Mouse (Mus musculus) midbrain, embryonic 14.5 days (tissue): ENCODE measurements at regions not wholly inside any gene's neighbourhood (a gene's known extent, or its start where the extent isn't known, plus 50 kb on each side); places are given as distances from the start of the nearest gene placed in this dataset.
"Not testable (repeated sequence)": the region's sequence is repeated elsewhere in the genome, so short reads cannot be mapped to it uniquely, and the experiment has no call there.

Source experiments
- ATAC-seq: fragments of 200-750 bp; cut with Nextera tagmentation; 2 replicates; pipeline ENCODE4 v1.8.0; 2017; ENCODE audit warnings: moderate number of reproducible peaks, moderate library complexity; ENCODE audit not compliant: low FRiP score, low TSS enrichment
- DNase-seq: peaks from one replicate; pipeline ENCODE4 v3.0.0-alpha.2; 2015
- H3K27ac ChIP-seq: fragments of 300-500 bp; sonication (generic); replicated peaks from 2 replicates; pipeline ENCODE4 v1.5.1; 2014; ENCODE audit warnings: mild to moderate bottlenecking, low read depth, low read length, moderate library complexity
- H3K27me3 ChIP-seq: fragments of 300-500 bp; sonication (generic); 2 replicates; pipeline ENCODE4 v1.6.1; 2014; ENCODE audit warnings: low read length, control low read depth, mixed read lengths; ENCODE audit not compliant: control insufficient read depth, insufficient read depth
- H3K36me3 ChIP-seq: fragments of 300-500 bp; sonication (generic); 2 replicates; pipeline ENCODE4 v1.6.1; 2014; ENCODE audit warnings: low read length, control low read depth; ENCODE audit not compliant: control insufficient read depth, insufficient read depth
- H3K4me1 ChIP-seq: fragments of 300-500 bp; sonication (generic); 2 replicates; pipeline ENCODE4 v1.6.1; 2014; ENCODE audit warnings: mild to moderate bottlenecking, antibody characterized with exemption, low read length, control low read depth; ENCODE audit not compliant: control insufficient read depth, insufficient read depth
- H3K4me2 ChIP-seq: fragments of 300-500 bp; sonication (generic); 2 replicates; pipeline ENCODE4 v1.6.1; 2014; ENCODE audit warnings: mild to moderate bottlenecking, low read length, moderate library complexity
- H3K4me3 ChIP-seq: fragments of 300-500 bp; sonication (generic); replicated peaks from 2 replicates; pipeline ENCODE4 v1.5.1; 2014; ENCODE audit warnings: low read depth, low read length
- H3K9ac ChIP-seq: fragments of 300-500 bp; sonication (generic); replicated peaks from 2 replicates; pipeline ENCODE4 v1.6.1; 2014; ENCODE audit warnings: mild to moderate bottlenecking, low read length, moderate library complexity
- H3K9me3 ChIP-seq: fragments of 300-500 bp; sonication (generic); 2 replicates; pipeline ENCODE4 v1.6.1; 2016; ENCODE audit warnings: low read length, control low read depth, mixed read lengths; ENCODE audit not compliant: control insufficient read depth
- WGBS: fragments of 180-500 bp; shearing (Covaris S2); extraction: QIAGEN DNeasy Blood & Tissue Kit; methylation state at CpG from one replicate; pipeline ENCODE4 v1.1.7; 2014; 5-methylcytosine and 5-hydroxymethylcytosine counted together

DNA sequence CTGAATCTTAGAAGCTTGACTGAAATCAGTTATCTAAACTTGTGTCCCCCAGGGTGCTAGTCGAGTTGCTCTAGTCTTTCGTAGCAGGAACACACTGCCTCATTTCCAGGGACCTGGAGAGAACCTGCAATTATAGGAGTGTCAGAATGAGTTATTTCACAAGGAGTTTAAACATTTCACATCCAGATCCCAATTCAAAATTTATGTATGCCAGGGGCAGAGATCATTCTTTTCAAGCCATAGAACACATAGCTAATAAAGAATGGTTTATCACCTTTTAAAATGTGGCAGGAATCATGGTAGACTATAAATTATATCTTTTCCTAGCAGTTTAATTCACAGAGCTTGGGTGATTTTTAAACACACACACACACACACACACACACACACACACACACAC lies 358.6 kb upstream of the Dab2 start:
- no peak overlapping the region for H3K4me2 ChIP-seq
- no peaks in the 10 kb centered on the region for H3K36me3 ChIP-seq
- H3K9me3 ChIP-seq: no peaks in the 10 kb centered on the region
- no peak for ATAC-seq
- H3K27ac ChIP-seq: no peak overlapping the region
- no peak for DNase-seq
- no peak overlapping the region for H3K9ac ChIP-seq
- no peak overlapping the region for H3K4me3 ChIP-seq
- no peaks in the 10 kb centered on the region for H3K27me3 ChIP-seq
- no peaks in the 10 kb centered on the region for H3K4me1 ChIP-seq
- 75% methylated on average over 2 of the region's 2 CpGs for WGBS

DNA sequence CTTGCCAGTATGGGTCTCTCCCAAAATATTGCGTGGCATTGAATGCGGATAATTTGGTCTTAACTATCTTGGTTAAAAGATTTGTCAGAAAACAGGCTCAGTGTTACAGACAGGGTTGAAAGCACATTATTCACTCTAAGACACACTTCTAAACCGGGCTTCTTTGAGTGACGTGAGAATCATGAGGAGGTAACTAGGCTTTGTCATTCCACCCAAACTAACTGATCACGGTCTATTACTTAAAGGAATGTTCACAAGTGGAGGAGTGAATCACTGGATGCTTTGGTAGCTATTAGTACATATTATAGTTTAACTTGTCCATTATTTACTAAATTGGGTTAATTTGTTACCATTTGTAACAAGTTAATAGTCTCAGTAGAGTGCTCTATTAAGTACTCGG lies 352.9 kb upstream of the Dab2 start:
- Histone ChIP-seq H3K4me2 (no peak overlapping the region), H3K36me3 (no peaks in the 10 kb centered on the region), H3K9me3 (no peaks in the 10 kb centered on the region), H3K27ac (no peak overlapping the region), H3K9ac (no peak overlapping the region), H3K4me1 (no peaks in the 10 kb centered on the region), H3K4me3 (no peak overlapping the region), H3K27me3 (no peaks in the 10 kb centered on the region)
- ATAC-seq (no peak), DNase-seq (no peak)
- WGBS: 88% methylated on average over 6 of the region's 6 CpGs

DNA sequence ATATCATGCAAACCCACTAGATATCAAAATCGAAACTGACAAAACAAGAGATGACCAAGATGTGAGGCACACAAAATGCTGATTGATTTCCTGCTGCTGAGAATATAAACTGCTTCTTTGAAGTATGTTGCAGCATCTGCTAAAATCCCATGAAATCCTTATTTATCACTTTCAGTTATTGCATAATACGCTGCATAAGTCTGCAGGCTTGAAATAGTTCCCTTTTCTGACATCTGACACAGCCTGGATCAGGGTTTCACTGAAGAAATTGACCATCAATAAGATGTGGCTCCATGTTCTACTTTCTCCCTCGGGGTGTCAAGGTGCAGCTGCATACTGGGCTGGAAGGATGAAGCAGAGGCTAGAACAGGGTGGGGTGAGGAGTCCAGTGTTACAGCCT lies 348.7 kb upstream of the Dab2 start:
- Histone ChIP-seq H3K27ac (no peak overlapping the region), H3K9ac (no peak overlapping the region), H3K4me3 (no peak overlapping the region), H3K36me3 (no peaks in the 10 kb centered on the region), H3K27me3 (no peaks in the 10 kb centered on the region), H3K4me2 (no peak overlapping the region), H3K4me1 (no peaks in the 10 kb centered on the region), H3K9me3 (no peaks in the 10 kb centered on the region)
- ATAC-seq: no peak
- DNase-seq: no peak
- WGBS: 87% methylated on average over 3 of the region's 3 CpGs

DNA sequence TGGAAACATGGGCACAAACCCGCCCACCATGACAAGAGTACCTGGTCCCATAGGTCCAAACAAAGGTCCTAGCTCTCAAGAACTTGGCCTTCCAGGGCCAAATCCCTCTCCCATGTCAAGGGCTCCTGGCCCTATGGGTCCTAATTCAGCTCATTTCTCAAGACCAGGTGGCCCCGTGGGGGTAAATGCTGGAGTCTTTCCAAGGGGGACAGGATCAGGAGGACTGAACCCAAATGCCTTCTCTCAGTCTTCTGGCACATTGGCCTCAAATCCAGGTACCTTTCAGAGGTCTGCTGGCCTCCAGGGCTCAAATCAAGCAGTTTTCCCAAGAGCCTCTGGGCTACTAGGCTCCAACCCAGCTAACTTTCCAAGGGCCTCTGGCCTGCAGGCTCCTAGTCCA lies 347.9 kb upstream of the Dab2 start:
- not testable (repeated sequence) for H3K36me3 ChIP-seq, H3K9ac ChIP-seq, H3K27me3 ChIP-seq, H3K27ac ChIP-seq, DNase-seq, H3K4me1 ChIP-seq, H3K4me2 ChIP-seq, H3K9me3 ChIP-seq, ATAC-seq, H3K4me3 ChIP-seq
- 87% methylated on average over 2 of the region's 2 CpGs for WGBS

DNA sequence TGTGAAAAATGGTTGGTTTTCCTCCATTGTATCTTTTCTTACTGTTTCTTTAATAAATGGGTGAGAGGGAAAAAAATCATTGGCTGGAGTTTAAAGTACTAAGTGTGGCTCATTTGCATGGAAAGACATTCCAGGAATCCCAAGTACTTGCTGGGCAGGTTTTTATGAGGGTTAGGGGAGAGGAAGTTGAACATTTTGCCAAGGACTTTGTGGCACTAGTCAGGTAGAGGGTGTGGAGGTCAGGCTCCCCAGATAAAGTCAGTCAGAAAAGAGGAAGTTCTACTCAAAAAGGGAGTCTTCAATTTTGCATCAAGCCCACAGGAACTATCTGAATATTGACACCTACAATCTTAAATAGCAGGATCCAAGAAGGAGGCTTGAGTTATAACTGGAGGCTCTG lies 346.5 kb upstream of the Dab2 start:
- DNase-seq: no peak
- Histone ChIP-seq H3K4me3 (no peak overlapping the region), H3K36me3 (no peaks in the 10 kb centered on the region), H3K9me3 (no peaks in the 10 kb centered on the region), H3K4me2 (no peak overlapping the region), H3K27me3 (no peaks in the 10 kb centered on the region), H3K4me1 (no peaks in the 10 kb centered on the region), H3K27ac (no peak overlapping the region), H3K9ac (no peak overlapping the region)
- no peak for ATAC-seq

DNA sequence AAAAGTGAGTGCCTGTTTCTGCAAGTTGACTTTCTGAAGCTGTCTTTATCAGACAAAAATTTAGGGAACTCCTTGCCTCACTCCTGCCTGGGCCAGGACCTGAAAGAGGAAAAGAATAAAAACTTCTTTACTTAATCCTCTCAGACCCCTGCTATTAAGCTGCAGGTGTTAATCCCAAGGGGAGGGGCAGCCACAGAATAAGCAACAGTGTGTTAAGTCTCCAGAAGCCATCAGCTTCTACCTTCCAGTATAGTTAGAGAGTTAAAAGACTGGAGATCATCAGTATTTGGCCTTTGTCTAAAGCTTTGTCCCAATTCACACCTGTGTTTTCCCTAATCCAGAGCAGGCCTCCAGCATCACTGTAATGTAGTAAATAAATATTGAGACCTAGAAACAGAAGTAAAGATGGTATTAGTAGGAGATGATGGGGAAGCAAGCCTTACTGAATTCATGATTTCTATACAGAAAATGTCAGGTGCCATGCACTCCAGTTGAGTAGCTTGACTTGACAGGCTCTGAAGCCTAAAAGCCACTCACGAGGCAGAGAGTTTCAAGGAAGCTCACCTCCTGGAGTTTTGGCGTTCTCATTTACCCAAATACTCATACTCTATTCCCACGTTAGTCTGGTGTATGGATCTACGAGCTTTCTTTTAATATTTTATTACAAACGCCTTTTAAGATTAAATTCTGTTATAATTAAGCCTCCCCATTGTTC lies 308.1 kb upstream of the Dab2 start:
- H3K4me2 ChIP-seq: no peak overlapping the region
- DNase-seq (no peak), ATAC-seq (no peak)
- WGBS: 57% methylated on average over 5 of the region's 5 CpGs
- H3K4me3 ChIP-seq: no peak overlapping the region
- no peaks in the 10 kb centered on the region for H3K9me3 ChIP-seq
- H3K4me1 ChIP-seq: no peaks in the 10 kb centered on the region
- no peak overlapping the region for H3K9ac ChIP-seq
- no peak overlapping the region for H3K27ac ChIP-seq
- no peaks in the 10 kb centered on the region for H3K36me3 ChIP-seq
- H3K27me3 ChIP-seq: no peaks in the 10 kb centered on the region

DNA sequence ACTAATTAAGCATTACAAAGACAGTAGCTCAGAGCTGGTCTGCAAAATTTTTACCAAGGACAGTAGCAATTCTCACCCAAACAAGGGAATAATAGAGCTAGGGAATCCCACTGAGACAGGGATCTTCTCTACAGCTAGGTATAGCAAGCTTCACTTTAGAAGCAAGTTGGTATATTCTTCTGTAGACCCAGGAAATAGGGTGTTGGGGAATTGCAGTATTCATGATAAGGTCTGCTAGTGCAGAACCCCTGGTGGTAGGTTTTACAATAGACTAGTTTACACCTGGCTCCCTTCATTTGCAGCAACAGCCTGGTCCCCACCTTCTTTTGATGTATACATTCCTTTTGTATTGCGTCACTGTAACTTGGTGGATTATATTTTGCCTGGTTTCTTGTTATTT lies 307.4 kb upstream of the Dab2 start:
- DNase-seq, H3K4me2 ChIP-seq, H3K9me3 ChIP-seq, H3K4me3 ChIP-seq, H3K36me3 ChIP-seq, ATAC-seq, H3K27ac ChIP-seq, H3K27me3 ChIP-seq, H3K9ac ChIP-seq, H3K4me1 ChIP-seq: not testable (repeated sequence)
- 86% methylated on average over 1 of the region's 1 CpGs for WGBS

DNA sequence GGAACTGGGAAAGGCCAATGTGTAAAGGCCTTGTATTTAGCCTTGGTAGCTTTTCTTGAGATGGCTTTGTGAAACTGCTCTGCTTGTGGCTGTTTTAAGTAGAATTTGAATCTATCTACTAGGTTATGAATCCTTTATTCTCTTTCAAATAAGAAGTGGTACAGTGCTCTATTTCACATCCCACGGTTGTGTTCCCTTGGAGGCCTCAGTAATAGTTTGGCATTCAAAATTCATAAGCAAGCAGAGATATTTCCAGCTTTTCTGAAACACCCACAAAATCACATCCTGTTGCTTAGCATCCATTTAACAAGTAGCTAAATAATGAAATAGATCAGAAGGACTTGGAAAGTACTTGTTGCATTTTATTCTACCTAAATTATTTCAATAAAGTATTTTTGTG lies 298.8 kb upstream of the Dab2 start:
- Histone ChIP-seq H3K4me2 (no peak overlapping the region), H3K27ac (no peak overlapping the region), H3K36me3 (no peaks in the 10 kb centered on the region), H3K9me3 (no peaks in the 10 kb centered on the region), H3K4me1 (no peaks in the 10 kb centered on the region), H3K4me3 (no peak overlapping the region), H3K9ac (no peak overlapping the region), H3K27me3 (no peaks in the 10 kb centered on the region)
- no peak for DNase-seq
- no peak for ATAC-seq
- 85% methylated on average over 1 of the region's 1 CpGs for WGBS

DNA sequence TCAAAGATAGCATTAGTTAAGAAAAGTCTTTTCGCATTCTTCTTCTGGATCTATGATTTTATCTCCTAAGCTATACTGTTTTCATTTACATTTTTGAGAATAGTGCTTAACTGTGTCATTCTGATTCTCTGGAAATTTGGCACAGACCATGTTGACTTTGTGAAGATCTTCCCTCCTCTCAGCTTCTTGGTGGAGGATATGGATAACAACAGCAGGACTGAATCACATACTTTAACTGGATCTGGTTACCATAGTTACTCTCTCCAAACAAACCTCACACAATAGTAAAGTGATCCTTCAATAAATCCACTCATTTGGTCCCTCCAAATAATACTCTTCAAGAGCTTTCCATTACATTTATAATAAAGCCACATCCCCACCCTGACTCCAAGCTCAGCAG lies 298.2 kb upstream of the Dab2 start:
- Histone ChIP-seq H3K4me2 (no peak overlapping the region), H3K27ac (no peak overlapping the region), H3K36me3 (no peaks in the 10 kb centered on the region), H3K9ac (no peak overlapping the region), H3K27me3 (no peaks in the 10 kb centered on the region), H3K9me3 (no peaks in the 10 kb centered on the region), H3K4me1 (no peaks in the 10 kb centered on the region), H3K4me3 (no peak overlapping the region)
- WGBS: 95% methylated on average over 1 of the region's 1 CpGs
- DNase-seq (no peak), ATAC-seq (no peak)
